Mouse (Mus musculus): ENCODE results near the gene Col25a1. TPM values are rescaled to one million over a fixed set of nuclear protein-coding genes. Genes with fewer than 3 reads are reported as not detected.

The Col25a1 gene
- polyA plus RNA-seq, 1 experiment from 2014 or later, result 0.59 TPM

- no peak for ATAC-seq
- no peak for TF ChIP-seq CTCF (IDR thresholded peaks at IDR 0.05; ENCODE audit: low read depth)
- no peaks in the 10 kb centered on the region for H3K4me1 ChIP-seq (replicated peaks; ENCODE audit: control insufficient read depth, insufficient read depth, low read length)
- H3K27me3 ChIP-seq (replicated peaks; ENCODE audit: control insufficient read depth, insufficient read depth, low read length), result no peaks in the 10 kb centered on the region
- no peak overlapping the region for H3K27ac ChIP-seq (ENCODE audit: low read depth, low read length)
- 80% methylated on average over 9 of the region's 9 CpGs for WGBS
- no peaks in the 10 kb centered on the region for H3K36me3 ChIP-seq (ENCODE audit: control insufficient read depth, insufficient read depth)
- H3K9ac ChIP-seq (ENCODE audit: low read depth, low read length), result no peak overlapping the region
- H3K4me3 ChIP-seq (ENCODE audit: low read depth, low read length), result no peak overlapping the region
- no peaks in the 10 kb centered on the region for H3K9me3 ChIP-seq (ENCODE audit: control insufficient read depth)
- no peak overlapping the region for H3K4me2 ChIP-seq (replicated peaks; ENCODE audit: low read depth)
Observed at GRCm38 (mm10) chr3:130265104-130265503, 133.8 kb downstream of the Col25a1 start.

- no peaks in the 10 kb centered on the region for H3K36me3 ChIP-seq (ENCODE audit: control insufficient read depth, insufficient read depth)
- H3K9ac ChIP-seq (ENCODE audit: low read depth, low read length), result no peak overlapping the region
- ATAC-seq, result no peak
- TF ChIP-seq CTCF (IDR thresholded peaks at IDR 0.05; ENCODE audit: low read depth), result no peak
- H3K27me3 ChIP-seq (replicated peaks; ENCODE audit: control insufficient read depth, insufficient read depth, low read length), result no peaks in the 10 kb centered on the region
- H3K9me3 ChIP-seq (ENCODE audit: control insufficient read depth), result no peaks in the 10 kb centered on the region; the same call in 1 of the 2 replicates
- H3K27ac ChIP-seq (ENCODE audit: low read depth, low read length), result no peak overlapping the region
- no peaks in the 10 kb centered on the region for H3K4me1 ChIP-seq (replicated peaks; ENCODE audit: control insufficient read depth, insufficient read depth, low read length)
- no peak overlapping the region for H3K4me3 ChIP-seq (ENCODE audit: low read depth, low read length)
- 91% methylated on average over 3 of the region's 3 CpGs for WGBS
- H3K4me2 ChIP-seq (replicated peaks; ENCODE audit: low read depth), result no peak overlapping the region
Observed at GRCm38 (mm10) chr3:130270509-130270908, 139.2 kb downstream of the Col25a1 start.

- 85% methylated on average over 2 of the region's 2 CpGs for WGBS
- no peak for TF ChIP-seq CTCF (IDR thresholded peaks at IDR 0.05; ENCODE audit: low read depth)
- no peaks in the 10 kb centered on the region; the same call in 1 of the 2 replicates for H3K9me3 ChIP-seq (ENCODE audit: control insufficient read depth)
Observed at GRCm38 (mm10) chr3:130273949-130274348, 142.6 kb downstream of the Col25a1 start.

GRCm38 (mm10) chr3:130278298-130279050 lies 147.2 kb downstream of the Col25a1 start:
- Histone ChIP-seq H3K27me3 (replicated peaks; ENCODE audit: control insufficient read depth, insufficient read depth, low read length) (no peaks in the 10 kb centered on the region), H3K4me3 (ENCODE audit: low read depth, low read length) (no peak overlapping the region), H3K36me3 (ENCODE audit: control insufficient read depth, insufficient read depth) (no peaks in the 10 kb centered on the region), H3K9ac (ENCODE audit: low read depth, low read length) (no peak overlapping the region), H3K4me1 (replicated peaks; ENCODE audit: control insufficient read depth, insufficient read depth, low read length) (no peaks in the 10 kb centered on the region), H3K9me3 (ENCODE audit: control insufficient read depth) (no peaks in the 10 kb centered on the region), H3K27ac (ENCODE audit: low read depth, low read length) (no peak overlapping the region), H3K4me2 (replicated peaks; ENCODE audit: low read depth) (no peak overlapping the region)
- 76% methylated on average over 10 of the region's 10 CpGs for WGBS
- no peak for TF ChIP-seq CTCF (IDR thresholded peaks at IDR 0.05; ENCODE audit: low read depth)
- no peak for ATAC-seq

More at GRCm38 (mm10) chr3:130273949-130274348, 142.6 kb downstream of the Col25a1 start:
- no peak overlapping the region for H3K4me2 ChIP-seq (replicated peaks; ENCODE audit: low read depth)
- no peak overlapping the region for H3K9ac ChIP-seq (ENCODE audit: low read depth, low read length)
- no peaks in the 10 kb centered on the region for H3K4me1 ChIP-seq (replicated peaks; ENCODE audit: control insufficient read depth, insufficient read depth, low read length)
- no peak overlapping the region for H3K27ac ChIP-seq (ENCODE audit: low read depth, low read length)
- H3K4me3 ChIP-seq (ENCODE audit: low read depth, low read length), result no peak overlapping the region
- no peaks in the 10 kb centered on the region for H3K27me3 ChIP-seq (replicated peaks; ENCODE audit: control insufficient read depth, insufficient read depth, low read length)
- no peak for ATAC-seq
- no peaks in the 10 kb centered on the region for H3K36me3 ChIP-seq (ENCODE audit: control insufficient read depth, insufficient read depth)

- H3K36me3 ChIP-seq (ENCODE audit: control insufficient read depth, insufficient read depth), result no peaks in the 10 kb centered on the region
- ATAC-seq, result no peak
- H3K27me3 ChIP-seq (replicated peaks; ENCODE audit: control insufficient read depth, insufficient read depth, low read length), result no peaks in the 10 kb centered on the region
- no peaks in the 10 kb centered on the region for H3K9me3 ChIP-seq (ENCODE audit: control insufficient read depth)
- no peak for TF ChIP-seq CTCF (IDR thresholded peaks at IDR 0.05; ENCODE audit: low read depth)
- no peak overlapping the region for H3K4me3 ChIP-seq (ENCODE audit: low read depth, low read length)
- no peaks in the 10 kb centered on the region for H3K4me1 ChIP-seq (replicated peaks; ENCODE audit: control insufficient read depth, insufficient read depth, low read length)
- H3K4me2 ChIP-seq (replicated peaks; ENCODE audit: low read depth), result no peak overlapping the region
- no peak overlapping the region for H3K27ac ChIP-seq (ENCODE audit: low read depth, low read length)
- 58% methylated on average over 11 of the region's 11 CpGs for WGBS
- no peak overlapping the region for H3K9ac ChIP-seq (ENCODE audit: low read depth, low read length)
Observed at GRCm38 (mm10) chr3:130283011-130283760, 151.9 kb downstream of the Col25a1 start.

- Histone ChIP-seq H3K27ac (ENCODE audit: low read depth, low read length) (no peak overlapping the region), H3K4me3 (ENCODE audit: low read depth, low read length) (no peak overlapping the region), H3K4me1 (replicated peaks; ENCODE audit: control insufficient read depth, insufficient read depth, low read length) (no peaks in the 10 kb centered on the region), H3K9ac (ENCODE audit: low read depth, low read length) (no peak overlapping the region), H3K4me2 (replicated peaks; ENCODE audit: low read depth) (no peak overlapping the region), H3K36me3 (ENCODE audit: control insufficient read depth, insufficient read depth) (no peaks in the 10 kb centered on the region), H3K27me3 (replicated peaks; ENCODE audit: control insufficient read depth, insufficient read depth, low read length) (no peaks in the 10 kb centered on the region), H3K9me3 (ENCODE audit: control insufficient read depth) (no peaks in the 10 kb centered on the region)
- WGBS, result 77% methylated on average over 2 of the region's 2 CpGs
- ATAC-seq, result no peak
- no peak for TF ChIP-seq CTCF (IDR thresholded peaks at IDR 0.05; ENCODE audit: low read depth)
Observed at GRCm38 (mm10) chr3:130288102-130288501, 156.8 kb downstream of the Col25a1 start.

All from intestine, postnatal 0 days (tissue).